Mouse (Mus musculus) C2C12 (cell line): ENCODE results near the gene Gtf2i.

Source experiments
- CEBPB ChIP-seq: IDR thresholded peaks from one replicate; pipeline ENCODE4 v1.6.1; 2011; ENCODE audit warnings: low read depth, mild to moderate bottlenecking, control low read depth, moderate library complexity
- CTCF ChIP-seq: IDR thresholded peaks from one replicate; pipeline ENCODE4 v1.5.1; 2011; ENCODE audit not compliant: control insufficient read depth, insufficient read depth, insufficient read length
- MAX ChIP-seq: IDR thresholded peaks from one replicate; pipeline ENCODE4 v1.6.1; 2011; ENCODE audit warnings: mild to moderate bottlenecking, control low read depth
- MYOD1 ChIP-seq: IDR thresholded peaks from one replicate; pipeline ENCODE4 v1.6.1; 2011; ENCODE audit warnings: low read depth; ENCODE audit not compliant: control insufficient read depth, insufficient read length
- MYOG ChIP-seq: IDR thresholded peaks from one replicate; pipeline ENCODE4 v1.6.1; 2011; ENCODE audit not compliant: control insufficient read depth, insufficient read length; ENCODE audit errors: extremely low read depth
- USF1 ChIP-seq: IDR thresholded peaks from one replicate; pipeline ENCODE4 v1.6.1; 2011; ENCODE audit warnings: low read depth, mild to moderate bottlenecking, control low read depth, moderate library complexity

DNA sequence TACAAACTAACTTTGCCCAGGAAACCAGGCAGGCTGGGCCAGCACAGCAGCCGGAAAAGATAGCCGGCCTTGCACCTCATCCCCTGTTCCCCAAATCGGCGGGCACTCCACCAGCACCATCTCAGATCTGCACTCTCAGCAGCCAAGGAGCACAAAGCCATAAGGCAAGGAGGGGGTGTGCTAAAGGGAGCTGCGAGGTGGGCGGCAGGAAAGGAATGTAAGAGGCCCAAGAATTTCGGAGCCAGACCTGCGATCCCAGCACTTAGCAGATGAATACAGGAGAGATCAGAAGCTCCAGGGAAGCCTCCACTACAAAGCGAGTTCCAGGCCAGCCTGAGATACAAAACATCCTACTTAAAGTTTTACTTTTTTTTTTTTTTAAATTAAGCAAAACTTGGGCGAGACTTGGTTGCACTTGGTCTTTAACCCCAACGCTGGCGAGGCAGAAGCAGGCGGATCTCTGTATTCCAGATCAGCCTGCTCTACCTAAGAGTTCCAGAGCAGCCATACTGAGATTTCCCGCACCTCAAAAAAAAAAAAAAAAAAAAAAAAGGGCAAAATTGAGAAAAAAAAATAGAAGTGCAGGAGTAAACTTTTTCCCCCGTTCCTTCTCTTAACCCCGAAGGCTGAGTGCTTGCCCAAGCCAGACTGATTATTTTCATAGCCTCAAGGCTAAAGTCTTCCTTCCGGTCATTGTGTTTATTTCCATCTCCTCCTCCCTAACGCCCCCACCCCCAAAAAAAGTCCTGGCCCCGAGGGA lies 1.7 kb downstream of the Gtf2i start:
- TF ChIP-seq CEBPB (no peak), USF1 (no peak), CTCF (no peak), MAX (no peak), MYOG (no peak), MYOD1 (no peak)
